Mouse (Mus musculus) limb, embryonic 14.5 days (tissue): ENCODE data around the gene Smagp. TPM values are rescaled to one million over a fixed set of nuclear protein-coding genes. Genes with fewer than 3 reads are reported as not detected.
A peak's percentile ranks its signal among the peaks of the same experiment; 100 is the strongest.

Experiments
- ATAC-seq: fragments of 200-750 bp; cut with Nextera tagmentation; 2 replicates; pipeline ENCODE4 v1.8.0; 2017; ENCODE audit warnings: low read depth, moderate number of reproducible peaks, moderate TSS enrichment; ENCODE audit not compliant: low FRiP score
- DNase-seq: peaks from one replicate; pipeline ENCODE4 v3.0.0-alpha.2; 2015; ENCODE audit warnings: low spot score
- H3K27ac ChIP-seq: fragments of 300-500 bp; sonication (generic); replicated peaks from 2 replicates; pipeline ENCODE4 v1.5.1; 2014; ENCODE audit warnings: low read depth, mild to moderate bottlenecking, low read length, moderate library complexity, mixed read lengths
- H3K27me3 ChIP-seq: fragments of 300-500 bp; sonication (generic); 2 replicates; pipeline ENCODE4 v1.6.1; 2014; ENCODE audit warnings: low read length, mixed read lengths; ENCODE audit not compliant: control insufficient read depth, insufficient read depth
- H3K36me3 ChIP-seq: fragments of 300-500 bp; sonication (generic); 2 replicates; pipeline ENCODE4 v1.6.1; 2014; ENCODE audit warnings: mild to moderate bottlenecking, low read length, moderate library complexity, mixed read lengths; ENCODE audit not compliant: control insufficient read depth, insufficient read depth
- H3K4me1 ChIP-seq: fragments of 300-500 bp; sonication (generic); 2 replicates; pipeline ENCODE4 v1.6.1; 2014; ENCODE audit warnings: antibody characterized with exemption, low read length, mixed read lengths; ENCODE audit not compliant: control insufficient read depth, insufficient read depth
- H3K4me2 ChIP-seq: fragments of 300-500 bp; sonication (generic); replicated peaks from 2 replicates; pipeline ENCODE4 v1.6.1; 2014; ENCODE audit warnings: low read depth, mild to moderate bottlenecking, low read length, moderate library complexity; ENCODE audit not compliant: severe bottlenecking
- H3K4me3 ChIP-seq: fragments of 300-500 bp; sonication (generic); replicated peaks from 2 replicates; pipeline ENCODE4 v1.5.1; 2014; ENCODE audit warnings: low read length
- H3K9ac ChIP-seq: fragments of 300-500 bp; sonication (generic); 2 replicates; pipeline ENCODE4 v1.6.1; 2014; ENCODE audit warnings: mild to moderate bottlenecking, low read depth, low read length, moderate library complexity; ENCODE audit not compliant: severe bottlenecking
- H3K9me3 ChIP-seq: fragments of 300-500 bp; sonication (generic); 2 replicates; pipeline ENCODE4 v1.6.1; 2016; ENCODE audit warnings: low read length; ENCODE audit not compliant: control insufficient read depth
- POLR2A ChIP-seq: fragments of 200-500 bp; IDR thresholded peaks from 2 replicates; pipeline ENCODE4 v1.8.0; 2012; ENCODE audit warnings: inconsistent platforms, mild to moderate bottlenecking, moderate library complexity, borderline replicate concordance; ENCODE audit not compliant: insufficient read depth, insufficient read length; ENCODE audit errors: extremely low read depth
- WGBS: fragments of 180-500 bp; shearing (Covaris S2); extraction: QIAGEN DNeasy Blood & Tissue Kit; methylation state at CpG from one replicate; pipeline ENCODE4 v1.1.7; 2014; 5-methylcytosine and 5-hydroxymethylcytosine counted together
- polyA plus RNA-seq, 2 experiments: library from polyadenylated mRNA; depleted of rRNA in 1 of 2; stranded (reverse) in 1 of 2; unstranded in 1 of 2; fragments of >200 nt; fragmentation: Nextera tagmentation in 1 of 2; extraction: Ambion mirVana in 1 of 2; gene quantifications; 2 replicates each; pipeline versions ENCODE4 v1.2.1 to v1.2.3; 2012 to 2014

Gene Smagp
- polyA plus RNA-seq (2012; rRNA removed) (18.5 and 19.7 TPM in 2 replicates), polyA plus RNA-seq (2014; fragmentation: Nextera tagmentation; extraction: Ambion mirVana) (21.5 and 25.4 TPM in 2 replicates)

DNA sequence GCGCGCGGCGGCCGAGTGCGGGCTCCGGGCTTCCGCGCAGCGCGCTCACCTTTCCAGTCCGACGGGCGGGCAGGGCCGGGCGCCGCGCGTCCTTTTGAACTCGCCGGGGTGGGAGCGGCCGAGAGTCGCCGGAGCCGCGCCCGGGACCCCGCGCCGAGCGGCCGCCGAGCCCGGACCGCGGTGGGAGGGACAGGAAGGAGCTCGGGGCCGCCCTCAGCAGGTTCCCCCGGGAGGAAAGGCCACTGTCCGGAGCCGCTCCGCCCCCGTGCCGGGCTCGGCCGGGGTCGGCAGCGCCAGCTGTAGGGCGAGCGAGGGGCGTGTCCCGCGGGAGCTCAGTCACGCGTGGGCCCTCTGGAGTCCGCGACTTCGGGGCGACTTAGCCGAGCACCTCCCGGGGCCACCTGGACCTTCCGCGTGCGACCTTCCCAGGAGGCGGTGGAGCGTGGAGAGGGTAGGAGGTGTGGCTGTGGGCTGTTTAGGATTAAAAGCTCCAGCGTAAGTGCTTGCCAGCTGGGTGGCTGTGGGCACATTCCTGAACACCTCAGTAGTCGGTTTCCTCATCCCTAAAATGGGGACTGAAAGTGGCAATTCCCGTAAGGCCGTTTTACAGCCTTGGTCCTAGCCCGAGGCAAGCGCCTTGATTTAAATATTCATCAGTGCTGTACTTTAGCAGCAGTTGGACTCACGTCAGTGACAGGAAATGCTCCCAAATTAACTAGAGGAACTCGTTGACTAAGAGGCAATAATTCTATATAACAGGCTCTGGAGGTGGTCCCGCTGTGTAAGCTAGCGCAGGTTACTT is at the start of gene Smagp:
Gene Smagp, minus strand, starts transcription at position 241 of the 802 bp plus-strand sequence.
- DNase-seq: no peak
- peaks cover 14% of the 10 kb centered on the region for H3K4me1 ChIP-seq

DNA sequence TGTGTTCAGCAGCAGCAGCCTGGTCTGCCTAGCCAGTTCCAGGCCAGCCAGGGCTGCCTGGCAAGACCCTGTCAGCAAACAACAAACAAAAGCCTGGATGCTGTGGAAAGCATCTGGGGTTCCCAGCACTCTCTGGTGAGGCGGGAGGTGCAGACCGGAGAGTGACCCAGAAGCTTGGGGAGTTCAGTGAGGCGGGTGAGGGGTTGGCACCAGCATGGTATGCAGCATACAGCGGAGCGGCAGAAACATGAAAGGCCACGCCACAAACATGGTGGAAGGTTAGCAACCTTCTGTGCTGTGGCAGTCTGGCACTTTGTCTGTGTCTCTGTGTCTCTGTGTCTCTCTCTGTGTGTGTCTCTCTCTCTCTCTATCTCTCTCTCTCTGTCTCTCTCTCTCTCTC is 49.7 kb upstream of the Smagp start:
- Histone ChIP-seq H3K36me3 (no peaks in the 10 kb centered on the region), H3K9ac (no peak overlapping the region), H3K4me3 (no peak overlapping the region), H3K9me3 (peaks cover 6% of the 10 kb centered on the region), H3K4me2 (no peak overlapping the region), H3K27me3 (no peaks in the 10 kb centered on the region), H3K27ac (no peak overlapping the region), H3K4me1 (peaks cover 4% of the 10 kb centered on the region; the same call in 1 of the 2 replicates)
- ATAC-seq (no peak), DNase-seq (no peak)
- no peak for TF ChIP-seq POLR2A
- WGBS: 95% methylated on average over 6 of the region's 6 CpGs

More for the DNA sequence above, at the start of gene Smagp:
- H3K9ac ChIP-seq: peak within 1 kb of the TSS; percentile 49
- peaks cover 41% of the 10 kb centered on the region for H3K27me3 ChIP-seq
- no peaks in the 10 kb centered on the region for H3K9me3 ChIP-seq
- no peak for ATAC-seq
- peak within 1 kb of the TSS; percentile 98 for H3K4me2 ChIP-seq
- H3K27ac ChIP-seq: no peak within 1 kb of the TSS
- H3K4me3 ChIP-seq: peak within 1 kb of the TSS; percentile 55
- no peak for TF ChIP-seq POLR2A
- no peaks in the 10 kb centered on the region for H3K36me3 ChIP-seq
- WGBS: 1% methylated on average over 45 of the region's 77 CpGs

DNA sequence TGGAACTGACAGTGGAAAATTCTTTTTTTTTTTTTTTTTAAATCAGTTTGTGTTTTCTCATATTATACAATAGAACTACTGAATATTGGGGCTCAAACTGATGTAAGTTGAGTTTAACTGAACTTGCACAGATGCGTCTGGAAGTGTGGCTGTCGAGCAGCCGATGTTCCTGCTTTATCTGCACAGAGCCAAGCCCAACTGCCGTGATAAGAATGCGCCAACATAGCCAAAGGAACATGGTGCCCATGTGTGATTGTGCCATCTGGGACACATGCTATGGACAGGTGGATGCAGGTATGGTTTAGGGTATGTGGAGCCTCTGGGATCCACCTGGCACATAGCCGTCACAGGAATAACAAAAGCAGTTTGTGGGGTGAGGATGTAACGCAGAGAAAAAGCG is 49.1 kb upstream of the Smagp start:
- ATAC-seq (no peak), DNase-seq (no peak)
- Histone ChIP-seq H3K9ac (no peak overlapping the region), H3K4me3 (no peak overlapping the region), H3K27me3 (no peaks in the 10 kb centered on the region), H3K27ac (no peak overlapping the region), H3K36me3 (no peaks in the 10 kb centered on the region), H3K9me3 (peaks cover 6% of the 10 kb centered on the region), H3K4me2 (no peak overlapping the region), H3K4me1 (peaks cover 4% of the 10 kb centered on the region; the same call in 1 of the 2 replicates)
- TF ChIP-seq POLR2A: no peak
- WGBS: 88% methylated on average over 8 of the region's 8 CpGs

DNA sequence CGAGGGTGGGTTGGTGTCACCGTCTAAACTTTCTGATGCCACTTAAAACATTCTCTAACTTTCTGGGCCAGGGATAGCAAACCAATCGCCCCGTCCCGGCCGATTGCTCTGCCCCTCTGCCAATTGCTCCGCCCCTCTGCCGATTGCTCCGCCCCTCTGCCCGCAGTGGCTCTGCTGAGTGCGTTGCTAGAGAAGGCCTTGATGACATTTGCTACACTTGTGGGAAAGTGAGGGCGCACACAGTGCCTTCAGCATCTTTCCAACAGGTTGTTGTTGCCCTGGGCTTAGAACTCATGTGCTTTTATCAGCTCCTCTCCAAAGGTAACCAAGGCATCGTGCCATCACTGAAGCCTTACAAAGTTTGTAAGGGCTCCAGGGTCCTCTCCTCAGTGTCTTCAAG is 48.5 kb upstream of the Smagp start:
- 20% methylated on average over 13 of the region's 13 CpGs for WGBS
- H3K27me3 ChIP-seq: no peaks in the 10 kb centered on the region
- no peak for TF ChIP-seq POLR2A
- H3K4me3 ChIP-seq: no peak overlapping the region
- H3K9ac ChIP-seq: no peak overlapping the region
- DNase-seq (no peak), ATAC-seq (no peak)
- peaks cover 4% of the 10 kb centered on the region; the same call in 1 of the 2 replicates for H3K4me1 ChIP-seq
- H3K4me2 ChIP-seq: no peak overlapping the region
- peaks cover 4% of the 10 kb centered on the region for H3K9me3 ChIP-seq
- H3K27ac ChIP-seq: no peak overlapping the region
- H3K36me3 ChIP-seq: no peaks in the 10 kb centered on the region

DNA sequence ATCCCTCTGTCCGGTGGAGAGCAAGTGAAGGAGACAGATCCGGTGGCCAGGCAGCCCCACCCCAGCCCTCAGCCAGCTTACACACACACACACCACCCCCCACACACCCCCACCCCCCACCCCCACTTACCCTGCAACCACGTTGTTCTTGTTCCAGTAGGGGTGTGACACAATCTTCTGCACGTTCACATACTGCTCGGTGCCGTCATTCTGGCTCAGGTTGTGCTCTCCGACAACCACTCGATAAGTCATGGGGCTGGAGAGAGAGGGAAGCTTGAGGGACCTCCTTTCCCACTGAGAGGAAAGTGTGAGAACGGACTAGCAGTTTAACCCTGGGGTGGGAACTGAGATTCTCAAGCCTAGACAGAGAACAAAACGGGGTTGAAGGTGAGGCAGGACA is 47.7 kb upstream of the Smagp start:
- H3K27me3 ChIP-seq: no peaks in the 10 kb centered on the region
- DNase-seq (no peak), ATAC-seq (no peak)
- no peak overlapping the region for H3K4me2 ChIP-seq
- TF ChIP-seq POLR2A: no peak
- H3K27ac ChIP-seq: no peak overlapping the region
- H3K36me3 ChIP-seq: no peaks in the 10 kb centered on the region
- no peak overlapping the region for H3K9ac ChIP-seq
- H3K9me3 ChIP-seq: no peaks in the 10 kb centered on the region
- H3K4me3 ChIP-seq: no peak overlapping the region
- peaks cover 4% of the 10 kb centered on the region; the same call in 1 of the 2 replicates for H3K4me1 ChIP-seq
- WGBS: 57% methylated on average over 10 of the region's 10 CpGs
